Mouse (Mus musculus) thymus, adult 2 months (tissue): ENCODE results near the gene Smad3. TPM values are rescaled to one million over a fixed set of nuclear protein-coding genes. Genes with fewer than 3 reads are reported as not detected.

Experiments
- DNase-seq: peaks from one replicate; pipeline ENCODE4 v3.0.0; 2021
- H3K27ac ChIP-seq: fragments of 200-500 bp; 2 replicates; pipeline ENCODE4 v1.5.1; 2012; ENCODE audit warnings: low read length, control low read depth; ENCODE audit not compliant: control insufficient read depth, insufficient read depth
- H3K27me3 ChIP-seq: fragments of 200-500 bp; 2 replicates; pipeline ENCODE4 v1.6.1; 2012; ENCODE audit warnings: mild to moderate bottlenecking, low read length, moderate library complexity, mixed read lengths; ENCODE audit not compliant: control insufficient read depth, insufficient read depth
- H3K36me3 ChIP-seq: fragments of 200-500 bp; 2 replicates; pipeline ENCODE4 v1.6.1; 2012; ENCODE audit warnings: mild to moderate bottlenecking, low read length, moderate library complexity; ENCODE audit not compliant: control insufficient read depth, insufficient read depth
- H3K4me1 ChIP-seq: fragments of 200-500 bp; replicated peaks from 2 replicates; pipeline ENCODE4 v1.6.1; 2012; ENCODE audit warnings: low read length; ENCODE audit not compliant: control insufficient read depth, insufficient read depth
- H3K4me3 ChIP-seq: fragments of 200-500 bp; 2 replicates; pipeline ENCODE4 v1.5.1; 2012; ENCODE audit warnings: mild to moderate bottlenecking, low read length, control low read depth, moderate library complexity; ENCODE audit not compliant: control insufficient read depth, insufficient read depth
- CTCF ChIP-seq: fragments of 200-500 bp; IDR thresholded peaks from 2 replicates; pipeline ENCODE4 v1.5.1; 2012; ENCODE audit warnings: mild to moderate bottlenecking, control low read depth, low read length, moderate library complexity, borderline replicate concordance; ENCODE audit not compliant: control insufficient read depth, poor library complexity, insufficient read depth; ENCODE audit errors: extremely low read depth
- POLR2A ChIP-seq: fragments of 200-500 bp; IDR thresholded peaks from 2 replicates; pipeline ENCODE4 v1.6.1; 2012; ENCODE audit warnings: mild to moderate bottlenecking, low read length, control low read depth, moderate library complexity; ENCODE audit not compliant: control insufficient read depth, poor library complexity, insufficient read depth; ENCODE audit errors: extremely low read depth
- WGBS: fragments of 180-500 bp; shearing (Covaris S2); methylation state at CpG from one replicate; pipeline ENCODE4 v1.1.7; 2018; 5-methylcytosine and 5-hydroxymethylcytosine counted together
- polyA plus RNA-seq: library from polyadenylated mRNA; depleted of rRNA; stranded (reverse); fragments of >200 nt; gene quantifications from 2 replicates; pipeline ENCODE4 v1.2.3, GENCODE M21; 2012

The Smad3 gene
- polyA plus RNA-seq, 1 experiment, result 63.4 TPM

- H3K36me3 ChIP-seq, result no peaks in the 10 kb centered on the region
- peaks cover 14% of the 10 kb centered on the region for H3K4me1 ChIP-seq
- TF ChIP-seq CTCF (no peak), POLR2A (no peak)
- H3K4me3 ChIP-seq, result no peak overlapping the region
- no peak overlapping the region for H3K27ac ChIP-seq
- DNase-seq, result no peak
- no peaks in the 10 kb centered on the region for H3K27me3 ChIP-seq
- 91% methylated on average over 2 of the region's 2 CpGs for WGBS
Observed at GRCm38 (mm10) chr9:63787086-63787485, 29.3 kb upstream of the Smad3 start.

- DNase-seq, result no peak
- no peaks in the 10 kb centered on the region for H3K36me3 ChIP-seq
- H3K4me1 ChIP-seq, result peaks cover 14% of the 10 kb centered on the region
- H3K27ac ChIP-seq, result no peak overlapping the region
- TF ChIP-seq CTCF, result no peak
- no peak for TF ChIP-seq POLR2A
- WGBS, result 36% methylated on average over 5 of the region's 5 CpGs
- H3K4me3 ChIP-seq, result no peak overlapping the region
- no peaks in the 10 kb centered on the region for H3K27me3 ChIP-seq
Observed at GRCm38 (mm10) chr9:63786026-63786670, 28.4 kb upstream of the Smad3 start.

GRCm38 (mm10) chr9:63785492-63785891, 27.7 kb upstream of the Smad3 start:
- Histone ChIP-seq H3K4me3 (no peak overlapping the region), H3K4me1 (peaks cover 14% of the 10 kb centered on the region), H3K27me3 (no peaks in the 10 kb centered on the region), H3K27ac (no peak overlapping the region), H3K36me3 (no peaks in the 10 kb centered on the region)
- WGBS, result 20% methylated on average over 5 of the region's 5 CpGs
- TF ChIP-seq POLR2A (no peak), CTCF (no peak)
- DNase-seq, result no peak

DNA sequence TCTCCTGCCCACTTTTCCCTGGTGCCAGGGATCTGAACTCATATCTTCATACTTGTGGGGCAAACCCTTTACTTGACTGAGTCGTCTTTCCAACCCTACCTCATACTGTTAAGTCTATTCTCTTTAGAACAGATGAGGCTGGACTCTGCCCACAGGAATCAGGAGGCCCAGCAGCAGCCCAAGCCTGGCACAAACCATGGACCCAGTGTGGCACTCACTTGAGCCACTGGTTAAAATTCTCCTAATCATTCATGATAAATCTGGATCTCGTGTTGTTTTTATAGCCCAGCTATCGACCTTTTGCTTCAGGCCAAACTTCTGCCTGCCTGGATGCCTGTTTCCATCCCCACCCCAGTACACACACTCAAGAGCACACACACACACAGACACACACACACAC, 26.8 kb upstream of the Smad3 start:
- TF ChIP-seq POLR2A, result no peak
- no peak for TF ChIP-seq CTCF
- WGBS, result 94% methylated on average over 3 of the region's 3 CpGs
- H3K4me3 ChIP-seq, result no peak overlapping the region
- no peaks in the 10 kb centered on the region for H3K36me3 ChIP-seq
- peaks cover 14% of the 10 kb centered on the region for H3K4me1 ChIP-seq
- H3K27ac ChIP-seq, result no peak overlapping the region
- H3K27me3 ChIP-seq, result no peaks in the 10 kb centered on the region
- DNase-seq, result no peak

DNA sequence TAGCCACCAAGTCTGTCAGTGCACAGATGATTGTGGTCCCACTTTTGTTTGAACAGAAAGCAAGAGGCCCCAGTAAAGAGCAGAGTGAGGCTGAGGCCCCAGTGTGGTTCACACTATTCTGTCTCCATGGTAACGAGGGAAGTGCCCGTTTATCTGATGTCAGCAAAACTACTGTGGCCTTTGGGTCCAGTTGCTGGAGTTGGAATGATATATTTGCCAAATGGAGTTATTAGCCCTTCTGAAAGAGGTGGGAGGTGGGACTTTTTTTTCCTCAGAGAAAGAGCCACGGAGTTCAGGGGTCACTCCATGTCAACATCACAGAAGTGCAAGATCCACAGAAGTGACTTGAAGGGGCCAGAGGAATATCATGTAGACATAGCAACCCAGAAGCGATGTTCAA, 24.9 kb upstream of the Smad3 start:
- no peak overlapping the region for H3K27ac ChIP-seq
- H3K36me3 ChIP-seq, result no peaks in the 10 kb centered on the region
- no peaks in the 10 kb centered on the region for H3K27me3 ChIP-seq
- 65% methylated on average over 4 of the region's 4 CpGs for WGBS
- DNase-seq, result no peak
- peaks cover 14% of the 10 kb centered on the region for H3K4me1 ChIP-seq
- no peak overlapping the region for H3K4me3 ChIP-seq
- TF ChIP-seq CTCF, result no peak
- TF ChIP-seq POLR2A, result no peak

- H3K27me3 ChIP-seq, result no peaks in the 10 kb centered on the region
- peaks cover 14% of the 10 kb centered on the region for H3K4me1 ChIP-seq
- no peak for TF ChIP-seq POLR2A
- no peak for TF ChIP-seq CTCF
- 91% methylated on average over 7 of the region's 7 CpGs for WGBS
- H3K36me3 ChIP-seq, result no peaks in the 10 kb centered on the region
- H3K27ac ChIP-seq, result no peak overlapping the region
- no peak for DNase-seq
- H3K4me3 ChIP-seq, result no peak overlapping the region
Observed at GRCm38 (mm10) chr9:63781714-63782464, 24.1 kb upstream of the Smad3 start.
